Mouse (Mus musculus) brain, embryonic 14.5 days (tissue): ENCODE results near the gene Sec24c.

Experiments used
- CTCF ChIP-seq: fragments of 200-500 bp; IDR thresholded peaks from 2 replicates; pipeline ENCODE4 v1.5.1; 2012; ENCODE audit warnings: inconsistent platforms, mild to moderate bottlenecking, moderate library complexity, borderline replicate concordance; ENCODE audit not compliant: insufficient read depth, insufficient read length; ENCODE audit errors: extremely low read depth
- POLR2A ChIP-seq: fragments of 200-500 bp; IDR thresholded peaks from 2 replicates; pipeline ENCODE4 v1.6.1; 2012; ENCODE audit warnings: mild to moderate bottlenecking, inconsistent platforms, borderline replicate concordance; ENCODE audit not compliant: poor library complexity, insufficient read depth, insufficient read length, severe bottlenecking; ENCODE audit errors: extremely low read depth

GRCm38 (mm10) chr14:20655731-20656130 is 18.4 kb upstream of the Sec24c start:
- no peak for TF ChIP-seq CTCF
- no peak for TF ChIP-seq POLR2A
